Mouse (Mus musculus) kidney, postnatal 0 days (tissue): ENCODE measurements around the gene Tia1. TPM values are rescaled to one million over a fixed set of nuclear protein-coding genes. Genes with fewer than 3 reads are reported as not detected.

ENCODE experiments used
- ATAC-seq: fragments of 200-750 bp; cut with Nextera tagmentation; replicated peaks from 2 replicates; pipeline ENCODE4 v1.8.0; 2017; ENCODE audit warnings: low read depth, moderate number of reproducible peaks, moderate TSS enrichment, moderate library complexity; ENCODE audit not compliant: low FRiP score
- DNase-seq: peaks from one replicate; pipeline ENCODE4 v3.0.0-alpha.2; 2016; ENCODE audit warnings: low spot score
- H3K27ac ChIP-seq: fragments of 300-500 bp; sonication (generic); 2 replicates; pipeline ENCODE4 v1.5.1; 2014; ENCODE audit warnings: mild to moderate bottlenecking
- H3K27me3 ChIP-seq: fragments of 300-500 bp; sonication (generic); 2 replicates; pipeline ENCODE4 v1.6.1; 2014; ENCODE audit warnings: low read length, mixed read lengths; ENCODE audit not compliant: insufficient read depth
- H3K36me3 ChIP-seq: fragments of 300-500 bp; sonication (generic); 2 replicates; pipeline ENCODE4 v1.6.1; 2014; ENCODE audit warnings: low read length, mixed read lengths; ENCODE audit not compliant: insufficient read depth
- H3K4me1 ChIP-seq: fragments of 300-500 bp; sonication (generic); replicated peaks from 2 replicates; pipeline ENCODE4 v1.6.1; 2014; ENCODE audit warnings: antibody characterized with exemption, low read length, mixed read lengths; ENCODE audit not compliant: insufficient read depth
- H3K4me2 ChIP-seq: fragments of 300-500 bp; sonication (generic); 2 replicates; pipeline ENCODE4 v1.6.1; 2014; ENCODE audit warnings: mild to moderate bottlenecking, low read length, moderate library complexity, mixed read lengths
- H3K4me3 ChIP-seq: fragments of 300-500 bp; sonication (generic); replicated peaks from 2 replicates; pipeline ENCODE4 v1.5.1; 2014; ENCODE audit warnings: low read depth, low read length
- H3K9ac ChIP-seq: fragments of 300-500 bp; sonication (generic); 2 replicates; pipeline ENCODE4 v1.6.1; 2014; ENCODE audit warnings: low read depth, low read length
- H3K9me3 ChIP-seq: fragments of 300-500 bp; sonication (generic); replicated peaks from 2 replicates; pipeline ENCODE4 v1.6.1; 2016; ENCODE audit warnings: low read length, inconsistent platforms, mixed read lengths
- CTCF ChIP-seq: IDR thresholded peaks from 2 replicates; pipeline ENCODE4 v1.5.1; 2016; ENCODE audit warnings: antibody characterized with exemption, low read depth, mild to moderate bottlenecking, moderate library complexity
- WGBS: fragments of 180-500 bp; shearing (Covaris S2); extraction: QIAGEN DNeasy Blood & Tissue Kit; methylation state at CpG from one replicate; pipeline ENCODE4 v1.1.7; 2014; 5-methylcytosine and 5-hydroxymethylcytosine counted together
- polyA plus RNA-seq: library from polyadenylated mRNA; unstranded; fragments of >200 nt; fragmentation: Nextera tagmentation; extraction: Ambion mirVana; gene quantifications from 2 replicates; pipeline ENCODE4 v1.2.1, GENCODE M21; 2015

The Tia1 gene
- polyA plus RNA-seq, 1 experiment from 2014 or later: 119 TPM

GRCm38 (mm10) chr6:86445551-86445950 is 41.5 kb downstream of the Tia1 start:
- no peak overlapping the region for H3K4me3 ChIP-seq
- H3K4me1 ChIP-seq: no peaks in the 10 kb centered on the region
- peaks cover 42% of the 10 kb centered on the region for H3K36me3 ChIP-seq
- ATAC-seq (no peak), DNase-seq (no peak)
- no peaks in the 10 kb centered on the region for H3K27me3 ChIP-seq
- no peak overlapping the region for H3K9ac ChIP-seq
- TF ChIP-seq CTCF: no peak
- WGBS: 96% methylated on average over 18 of the region's 18 CpGs
- H3K27ac ChIP-seq: no peak overlapping the region
- no peak overlapping the region for H3K4me2 ChIP-seq
- H3K9me3 ChIP-seq: no peaks in the 10 kb centered on the region

DNA sequence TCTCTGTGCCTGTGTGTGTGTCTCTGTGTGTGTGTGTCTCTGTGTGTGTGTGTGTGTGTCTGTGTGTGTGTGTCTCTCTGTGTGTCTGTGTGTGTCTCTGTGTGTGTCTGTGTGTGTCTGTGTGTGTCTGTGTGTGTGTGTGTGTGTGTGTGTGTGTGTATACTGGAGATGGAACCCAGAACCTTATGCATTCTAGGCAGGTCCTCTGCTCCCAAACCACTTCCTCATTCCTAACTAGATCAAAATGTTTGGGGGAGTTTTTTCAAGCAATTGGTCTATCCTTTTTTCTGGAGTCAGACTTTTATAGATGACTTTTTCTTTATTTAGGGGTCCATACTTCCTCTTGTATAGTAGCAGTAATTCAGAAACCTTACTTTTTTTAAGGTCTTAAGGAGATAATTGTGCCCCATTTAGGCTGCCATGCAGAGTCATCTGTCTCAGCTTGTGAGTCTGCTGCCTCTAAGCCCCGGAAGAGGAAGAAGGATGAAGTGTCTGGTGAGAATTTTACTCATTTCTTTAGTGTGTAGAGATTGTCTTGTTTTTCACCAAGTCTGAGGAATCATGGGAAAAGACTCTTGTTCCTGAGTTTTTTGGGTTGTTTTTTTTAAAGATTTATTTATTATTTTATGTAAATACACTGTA is 43.0 kb downstream of the Tia1 start:
- peaks cover 48% of the 10 kb centered on the region for H3K36me3 ChIP-seq
- no peak overlapping the region for H3K27ac ChIP-seq
- no peak overlapping the region for H3K4me2 ChIP-seq
- no peak for TF ChIP-seq CTCF
- H3K9me3 ChIP-seq: no peaks in the 10 kb centered on the region
- no peak overlapping the region for H3K4me3 ChIP-seq
- no peak overlapping the region for H3K9ac ChIP-seq
- H3K27me3 ChIP-seq: no peaks in the 10 kb centered on the region
- no peaks in the 10 kb centered on the region for H3K4me1 ChIP-seq
- ATAC-seq (no peak), DNase-seq (no peak)
- WGBS: 88% methylated on average over 1 of the region's 1 CpGs

GRCm38 (mm10) chr6:86456727-86457126 is 52.7 kb downstream of the Tia1 start:
- Histone ChIP-seq H3K9ac (no peak overlapping the region), H3K9me3 (no peaks in the 10 kb centered on the region), H3K4me1 (no peaks in the 10 kb centered on the region), H3K4me2 (no peak overlapping the region), H3K27me3 (no peaks in the 10 kb centered on the region), H3K27ac (no peak overlapping the region), H3K4me3 (no peak overlapping the region), H3K36me3 (peaks cover 18% of the 10 kb centered on the region)
- 84% methylated on average over 3 of the region's 3 CpGs for WGBS
- DNase-seq (no peak), ATAC-seq (no peak)
- TF ChIP-seq CTCF: no peak

DNA sequence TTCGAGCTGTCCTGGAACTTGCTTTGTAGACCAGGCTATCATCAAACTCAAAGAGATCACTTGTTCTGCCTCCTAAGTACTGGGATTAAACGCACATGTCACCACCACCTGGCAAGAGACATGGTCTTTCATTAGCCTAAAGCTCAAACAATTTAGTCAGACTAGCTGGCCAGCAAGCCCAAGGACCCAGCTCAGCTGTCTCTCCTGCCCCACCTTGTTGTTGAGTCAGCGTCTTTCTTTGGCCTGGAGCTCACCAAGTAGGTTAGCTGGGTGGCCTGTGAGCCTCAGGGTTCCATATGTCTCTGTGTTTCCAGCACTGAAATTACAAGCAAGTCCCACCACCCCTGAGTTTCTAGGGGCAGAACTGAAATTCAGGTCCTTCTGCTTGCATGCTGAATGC is 59.1 kb downstream of the Tia1 start:
- H3K27me3 ChIP-seq: no peaks in the 10 kb centered on the region
- H3K9ac ChIP-seq: no peak overlapping the region
- DNase-seq: no peak
- no peaks in the 10 kb centered on the region for H3K4me1 ChIP-seq
- ATAC-seq: no peak
- no peak overlapping the region for H3K4me3 ChIP-seq
- H3K9me3 ChIP-seq: no peaks in the 10 kb centered on the region
- 93% methylated on average over 3 of the region's 3 CpGs for WGBS
- H3K36me3 ChIP-seq: peaks cover 18% of the 10 kb centered on the region; the same call in 1 of the 2 replicates
- no peak overlapping the region for H3K4me2 ChIP-seq
- no peak overlapping the region for H3K27ac ChIP-seq
- TF ChIP-seq CTCF: no peak

- Histone ChIP-seq H3K9me3 (no peaks in the 10 kb centered on the region), H3K4me2 (peak overlapping the region; percentile 57), H3K27me3 (no peaks in the 10 kb centered on the region), H3K4me3 (no peak overlapping the region), H3K27ac (peak overlapping the region; percentile 87), H3K9ac (peak overlapping the region; percentile 51; the same call in 1 of the 2 replicates), H3K36me3 (0 out of 2 replicates have a peak, but pooled peaks cover 3% of the 10 kb centered on the region), H3K4me1 (peaks cover 12% of the 10 kb centered on the region; the same call in 1 of the 2 replicates)
- ATAC-seq (no peak), DNase-seq (no peak)
- TF ChIP-seq CTCF: no peak
- 86% methylated on average over 3 of the region's 3 CpGs for WGBS
These were observed 67.3 kb downstream of the Tia1 start for GRCm38 (mm10) chr6:86471317-86471716.

DNA sequence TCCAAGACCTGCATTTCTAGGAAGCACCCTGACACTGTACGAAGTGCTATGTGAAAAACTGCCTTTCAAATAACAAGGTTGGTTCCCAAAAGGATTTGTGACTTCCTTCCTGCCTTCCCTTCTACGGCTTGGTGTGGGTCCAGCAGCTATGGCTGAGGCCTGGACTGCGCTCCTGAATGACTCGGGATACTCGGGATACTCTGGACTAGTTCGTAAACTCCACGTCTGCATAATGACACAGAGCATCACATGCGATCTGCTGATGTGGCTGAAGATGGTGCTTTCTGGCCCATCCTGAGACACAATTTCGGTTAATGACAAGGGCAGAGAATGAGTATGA is 67.7 kb downstream of the Tia1 start:
- H3K9ac ChIP-seq: peak overlapping the region; percentile 51
- no peaks in the 10 kb centered on the region for H3K9me3 ChIP-seq
- H3K27me3 ChIP-seq: no peaks in the 10 kb centered on the region
- 0 out of 2 replicates have a peak, but pooled peaks cover 3% of the 10 kb centered on the region for H3K36me3 ChIP-seq
- peak overlapping the region; percentile 23 for H3K4me3 ChIP-seq
- H3K4me2 ChIP-seq: peak overlapping the region; percentile 57
- peak overlapping the region; percentile 87 for H3K27ac ChIP-seq
- peaks cover 14% of the 10 kb centered on the region; the same call in 1 of the 2 replicates for H3K4me1 ChIP-seq
- ATAC-seq (peak; percentile 48), DNase-seq (no peak)
- WGBS: 15% methylated on average over 9 of the region's 9 CpGs
- TF ChIP-seq CTCF: no peak
